Mouse (Mus musculus) olfactory bulb, adult 2 months (tissue): ENCODE data around the gene Enpep.

Source experiments
- CTCF ChIP-seq: fragments of 200-500 bp; IDR thresholded peaks from 2 replicates; pipeline ENCODE4 v1.5.1; 2012; ENCODE audit warnings: low read depth, mild to moderate bottlenecking, low read length, moderate library complexity; ENCODE audit not compliant: insufficient read depth
- POLR2A ChIP-seq: fragments of 200-500 bp; IDR thresholded peaks from 2 replicates; pipeline ENCODE4 v1.6.1; 2012; ENCODE audit warnings: mild to moderate bottlenecking, low read depth, low read length, moderate library complexity; ENCODE audit not compliant: insufficient read depth

DNA sequence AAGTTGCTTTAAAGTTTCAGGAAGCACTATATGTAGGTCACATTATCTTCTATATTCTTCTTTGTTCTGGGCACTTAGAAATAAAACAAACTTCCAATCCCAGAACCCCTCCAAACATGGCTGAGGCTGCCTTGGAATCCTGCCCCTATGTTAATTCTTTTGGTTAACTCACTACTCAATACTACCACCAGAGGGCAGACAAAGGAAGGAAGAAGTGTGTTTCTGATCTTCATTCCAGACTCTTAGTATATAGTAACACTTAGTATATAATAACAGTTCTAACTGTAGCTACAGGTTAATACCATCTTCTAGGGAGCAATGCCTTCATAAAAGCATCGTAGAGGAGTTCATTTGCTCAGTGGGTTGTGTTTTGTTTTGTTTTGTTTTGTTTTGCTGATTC, 32.6 kb downstream of the Enpep start:
- no peak for TF ChIP-seq POLR2A
- TF ChIP-seq CTCF, result no peak
